Mouse (Mus musculus): Measurements from ENCODE around the gene Hnrnpll. TPM values are rescaled to one million over a fixed set of nuclear protein-coding genes. Genes with fewer than 3 reads are reported as not detected.

The Hnrnpll gene
- polyA plus RNA-seq, 1 experiment: 33.8 TPM

GRCm38 (mm10) chr17:80086591-80086990 lies 24.5 kb upstream of the Hnrnpll start:
- Histone ChIP-seq H3ac (ENCODE audit: control insufficient read depth, insufficient read length, low read depth) (no peak overlapping the region), H3K79me2 (ENCODE audit: control insufficient read depth, insufficient read depth) (no peaks in the 10 kb centered on the region), H3K27me3 (ENCODE audit: control insufficient read depth, insufficient read depth, insufficient read length) (no peaks in the 10 kb centered on the region), H3K36me3 (ENCODE audit: control insufficient read depth, insufficient read depth) (no peaks in the 10 kb centered on the region), H3K4me3 (ENCODE audit: insufficient read depth, poor library complexity, severe bottlenecking) (no peak overlapping the region), H3K79me3 (ENCODE audit: low read depth) (no peaks in the 10 kb centered on the region)
- TF ChIP-seq CEBPB (IDR thresholded peaks at IDR 0.05; ENCODE audit: low read depth) (no peak), CTCF (IDR thresholded peaks at IDR 0.05; ENCODE audit: control insufficient read depth, insufficient read depth, insufficient read length) (no peak), MAX (IDR thresholded peaks at IDR 0.05) (no peak), FOSL1 (IDR thresholded peaks at IDR 0.05; ENCODE audit: insufficient read depth, low read length, poor library complexity, severe bottlenecking) (no peak), USF1 (IDR thresholded peaks at IDR 0.05; ENCODE audit: low read depth) (no peak)

GRCm38 (mm10) chr17:80084424-80084823 lies 22.3 kb upstream of the Hnrnpll start:
- no peaks in the 10 kb centered on the region for H3K79me2 ChIP-seq (ENCODE audit: control insufficient read depth, insufficient read depth)
- H3K4me3 ChIP-seq (ENCODE audit: insufficient read depth, poor library complexity, severe bottlenecking): no peak overlapping the region
- H3K36me3 ChIP-seq (ENCODE audit: control insufficient read depth, insufficient read depth): no peaks in the 10 kb centered on the region
- no peaks in the 10 kb centered on the region for H3K27me3 ChIP-seq (ENCODE audit: control insufficient read depth, insufficient read depth, insufficient read length)
- TF ChIP-seq MAX (IDR thresholded peaks at IDR 0.05) (no peak), FOSL1 (IDR thresholded peaks at IDR 0.05; ENCODE audit: insufficient read depth, low read length, poor library complexity, severe bottlenecking) (no peak), CTCF (IDR thresholded peaks at IDR 0.05; ENCODE audit: control insufficient read depth, insufficient read depth, insufficient read length) (no peak), MYOG (IDR thresholded peaks at IDR 0.05; ENCODE audit: control insufficient read depth, extremely low read depth, insufficient read length) (no peak), MYOD1 (IDR thresholded peaks at IDR 0.05; ENCODE audit: control insufficient read depth, insufficient read length, low read depth) (no peak), CEBPB (IDR thresholded peaks at IDR 0.05; ENCODE audit: low read depth) (no peak)
- H3K79me3 ChIP-seq (ENCODE audit: low read depth): no peaks in the 10 kb centered on the region
- H3ac ChIP-seq (ENCODE audit: control insufficient read depth, insufficient read length, low read depth): no peak overlapping the region

- no peaks in the 10 kb centered on the region for H3K79me2 ChIP-seq (ENCODE audit: control insufficient read depth, insufficient read depth)
- no peaks in the 10 kb centered on the region for H3K36me3 ChIP-seq (ENCODE audit: control insufficient read depth, insufficient read depth)
- H3K79me3 ChIP-seq (ENCODE audit: low read depth): no peaks in the 10 kb centered on the region
- no peak overlapping the region for H3K4me3 ChIP-seq (ENCODE audit: insufficient read depth, poor library complexity, severe bottlenecking)
- no peak overlapping the region for H3ac ChIP-seq (ENCODE audit: control insufficient read depth, insufficient read length, low read depth)
- TF ChIP-seq CTCF (IDR thresholded peaks at IDR 0.05; ENCODE audit: control insufficient read depth, insufficient read depth, insufficient read length) (no peak), USF1 (IDR thresholded peaks at IDR 0.05; ENCODE audit: low read depth) (no peak), FOSL1 (IDR thresholded peaks at IDR 0.05; ENCODE audit: insufficient read depth, low read length, poor library complexity, severe bottlenecking) (no peak), MYOD1 (IDR thresholded peaks at IDR 0.05; ENCODE audit: control insufficient read depth, insufficient read length, low read depth) (no peak), MYOG (IDR thresholded peaks at IDR 0.05; ENCODE audit: control insufficient read depth, extremely low read depth, insufficient read length) (no peak), MAX (IDR thresholded peaks at IDR 0.05) (no peak), CEBPB (IDR thresholded peaks at IDR 0.05; ENCODE audit: low read depth) (no peak)
- H3K27me3 ChIP-seq (ENCODE audit: control insufficient read depth, insufficient read depth, insufficient read length): no peaks in the 10 kb centered on the region
Measured at GRCm38 (mm10) chr17:80083223-80083622, 21.1 kb upstream of the Hnrnpll start.

- TF ChIP-seq FOSL1 (IDR thresholded peaks at IDR 0.05; ENCODE audit: insufficient read depth, low read length, poor library complexity, severe bottlenecking) (peak; percentile 50), CTCF (IDR thresholded peaks at IDR 0.05; ENCODE audit: control insufficient read depth, insufficient read depth, insufficient read length) (no peak), MAX (IDR thresholded peaks at IDR 0.05) (no peak), MYOD1 (IDR thresholded peaks at IDR 0.05; ENCODE audit: control insufficient read depth, insufficient read length, low read depth) (no peak)
- H3K79me3 ChIP-seq (ENCODE audit: low read depth): no peaks in the 10 kb centered on the region
- no peaks in the 10 kb centered on the region for H3K79me2 ChIP-seq (ENCODE audit: control insufficient read depth, insufficient read depth)
- H3K36me3 ChIP-seq (ENCODE audit: control insufficient read depth, insufficient read depth): no peaks in the 10 kb centered on the region
- H3K27me3 ChIP-seq (ENCODE audit: control insufficient read depth, insufficient read depth, insufficient read length): no peaks in the 10 kb centered on the region
- no peak overlapping the region for H3ac ChIP-seq (ENCODE audit: control insufficient read depth, insufficient read length, low read depth)
- H3K4me3 ChIP-seq (ENCODE audit: insufficient read depth, poor library complexity, severe bottlenecking): no peak overlapping the region
Measured at GRCm38 (mm10) chr17:80078726-80079125, 16.6 kb upstream of the Hnrnpll start.

GRCm38 (mm10) chr17:80067257-80067656 lies 5.1 kb upstream of the Hnrnpll start:
- H3K79me2 ChIP-seq (ENCODE audit: control insufficient read depth, insufficient read depth): no peaks in the 10 kb centered on the region
- no peak overlapping the region for H3K4me3 ChIP-seq (ENCODE audit: insufficient read depth, poor library complexity, severe bottlenecking)
- H3K27me3 ChIP-seq (ENCODE audit: control insufficient read depth, insufficient read depth, insufficient read length): no peaks in the 10 kb centered on the region
- H3K36me3 ChIP-seq (ENCODE audit: control insufficient read depth, insufficient read depth): no peaks in the 10 kb centered on the region
- TF ChIP-seq CEBPB (IDR thresholded peaks at IDR 0.05; ENCODE audit: low read depth): no peak
- H3ac ChIP-seq (ENCODE audit: control insufficient read depth, insufficient read length, low read depth): no peak overlapping the region
- no peaks in the 10 kb centered on the region for H3K79me3 ChIP-seq (ENCODE audit: low read depth)

- TF ChIP-seq MYOD1 (IDR thresholded peaks at IDR 0.05; ENCODE audit: control insufficient read depth, insufficient read length, low read depth): no peak
- no peak for TF ChIP-seq CEBPB (IDR thresholded peaks at IDR 0.05; ENCODE audit: low read depth)
- TF ChIP-seq USF1 (IDR thresholded peaks at IDR 0.05; ENCODE audit: low read depth): no peak
- no peak for TF ChIP-seq MAX (IDR thresholded peaks at IDR 0.05)
- no peak for TF ChIP-seq CTCF (IDR thresholded peaks at IDR 0.05; ENCODE audit: control insufficient read depth, insufficient read depth, insufficient read length)
- TF ChIP-seq MYOG (IDR thresholded peaks at IDR 0.05; ENCODE audit: control insufficient read depth, extremely low read depth, insufficient read length): no peak
- Histone ChIP-seq H3K27me3 (ENCODE audit: control insufficient read depth, insufficient read depth, insufficient read length) (no peaks in the 10 kb centered on the region), H3K36me3 (ENCODE audit: control insufficient read depth, insufficient read depth) (no peaks in the 10 kb centered on the region), H3K79me3 (ENCODE audit: low read depth) (peaks cover 26% of the 10 kb centered on the region), H3ac (ENCODE audit: control insufficient read depth, insufficient read length, low read depth) (no peak overlapping the region), H3K4me3 (ENCODE audit: insufficient read depth, poor library complexity, severe bottlenecking) (no peak overlapping the region), H3K79me2 (ENCODE audit: control insufficient read depth, insufficient read depth) (peaks cover 30% of the 10 kb centered on the region)
Measured at GRCm38 (mm10) chr17:80063840-80064495, 1.8 kb upstream of the Hnrnpll start.

All from C2C12 (cell line).